Mouse (Mus musculus): Measurements from ENCODE around the gene Atg3.
A peak's percentile ranks its signal among the peaks of the same experiment; 100 is the strongest.

The Atg3 gene

DNA sequence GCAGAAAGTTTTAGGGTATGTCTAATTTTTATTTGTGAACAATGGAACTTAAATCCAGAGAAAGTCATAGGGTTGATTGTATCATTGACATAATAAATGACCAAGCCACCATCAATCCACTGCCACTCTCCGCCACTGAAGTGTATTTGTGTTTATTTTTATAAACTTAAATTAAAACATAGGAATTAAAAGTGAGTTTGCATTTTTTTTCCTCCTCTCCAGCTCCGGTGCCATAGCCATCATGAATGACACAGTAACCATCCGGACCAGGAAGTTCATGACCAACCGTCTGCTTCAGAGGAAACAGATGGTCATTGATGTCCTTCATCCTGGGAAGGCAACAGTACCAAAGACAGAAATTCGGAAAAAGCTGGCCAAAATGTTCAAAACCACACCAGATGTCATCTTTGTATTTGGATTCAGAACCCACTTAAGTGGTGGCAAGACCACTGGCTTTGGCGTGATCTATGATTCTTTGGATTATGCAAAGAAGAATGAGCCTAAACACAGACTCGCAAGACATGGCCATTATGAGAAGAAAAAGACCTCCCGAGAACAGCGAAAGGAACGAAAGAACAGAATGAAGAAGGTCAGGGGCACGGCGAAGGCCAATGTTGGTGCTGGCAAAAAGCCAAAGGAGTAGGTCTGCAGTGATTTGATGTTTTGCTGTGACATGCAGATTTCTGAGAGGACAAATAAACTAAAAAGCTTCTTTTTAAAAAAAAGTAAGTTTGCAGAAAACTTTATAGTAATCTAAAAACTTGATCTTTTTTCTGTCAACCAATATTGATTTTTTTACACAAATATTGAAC, 46.5 kb downstream of the Atg3 start:
- no peak for DNase-seq

DNA sequence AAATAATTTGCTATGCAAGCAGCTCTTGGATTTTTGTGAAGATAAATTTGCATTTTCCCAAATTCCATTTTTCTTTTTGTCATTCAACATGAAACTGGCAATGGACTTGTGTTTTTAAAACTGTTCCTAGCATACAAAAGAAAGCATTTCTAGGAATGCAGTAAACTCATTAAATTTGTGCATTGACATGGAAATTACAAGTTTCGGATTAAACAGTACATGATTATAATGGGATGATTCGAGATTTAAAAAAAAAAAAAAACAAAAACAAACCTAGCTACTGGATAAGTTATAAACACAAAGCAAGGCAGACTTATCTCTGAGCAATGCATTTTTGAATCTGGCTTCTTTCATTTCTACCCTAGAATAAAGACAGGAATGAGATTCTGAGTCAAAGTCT, 63.4 kb downstream of the Atg3 start:
- no peak for DNase-seq

DNA sequence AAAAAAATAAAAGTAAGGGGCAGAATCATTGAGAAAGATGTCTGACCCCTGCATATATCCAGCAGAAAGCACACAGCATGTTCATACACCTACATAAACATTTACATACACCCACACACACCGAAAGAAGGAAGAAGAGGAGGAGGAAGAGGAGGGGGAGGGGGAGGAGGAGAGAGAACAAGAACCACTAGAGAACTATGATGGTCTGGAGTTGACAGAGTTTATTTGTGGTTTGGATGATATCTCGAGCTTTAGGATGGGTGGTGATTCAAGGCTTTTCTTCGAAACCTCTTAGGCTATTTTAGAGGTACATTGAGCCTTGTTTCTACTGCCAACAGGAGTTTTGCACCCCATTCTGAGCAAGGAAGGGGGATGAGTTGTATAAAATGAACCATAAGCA, 64.2 kb downstream of the Atg3 start:
- DNase-seq, result no peak

DNA sequence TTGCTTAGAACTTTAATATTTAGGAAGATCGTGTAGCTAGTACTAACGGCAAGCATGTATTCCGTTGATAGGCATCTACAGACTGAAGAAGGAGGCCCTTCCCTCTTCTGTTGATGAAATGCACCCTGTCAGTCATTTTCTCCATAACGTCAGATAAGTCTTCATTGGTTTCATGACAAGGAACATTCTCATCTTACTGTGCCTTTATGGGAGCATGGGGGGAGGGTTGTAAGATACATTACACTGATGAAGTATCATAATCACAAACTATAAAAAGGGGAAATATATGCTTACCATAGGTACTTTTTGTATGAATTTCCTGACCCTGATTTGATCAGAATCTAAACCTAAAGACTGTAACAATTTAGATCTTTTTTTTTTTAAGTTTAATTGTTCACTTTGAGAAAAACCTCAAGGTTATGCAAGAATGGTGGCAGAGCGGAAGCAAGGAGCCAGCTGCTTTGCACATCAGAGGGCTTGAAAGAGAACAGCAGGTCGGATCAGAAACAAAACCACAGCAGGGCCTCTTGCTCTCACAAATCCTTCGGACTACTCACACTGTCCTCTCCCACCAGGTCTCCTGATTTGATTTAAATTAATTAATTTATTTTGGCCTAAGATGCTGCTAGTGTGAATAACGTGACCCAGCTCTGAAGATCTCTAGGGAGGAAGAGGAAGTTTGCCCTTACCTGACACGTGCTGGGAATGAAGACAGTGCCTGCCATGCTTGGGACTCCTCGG, 65.2 kb downstream of the Atg3 start, which contains the start of gene Btla:
Gene Btla (plus strand): TSS at position 668 of the 741 bp plus-strand sequence.
- peak; percentile 55 for DNase-seq

- no peak for DNase-seq
Measured at GRCm38 (mm10) chr16:45224431-45225008, 65.9 kb downstream of the Atg3 start.

DNA sequence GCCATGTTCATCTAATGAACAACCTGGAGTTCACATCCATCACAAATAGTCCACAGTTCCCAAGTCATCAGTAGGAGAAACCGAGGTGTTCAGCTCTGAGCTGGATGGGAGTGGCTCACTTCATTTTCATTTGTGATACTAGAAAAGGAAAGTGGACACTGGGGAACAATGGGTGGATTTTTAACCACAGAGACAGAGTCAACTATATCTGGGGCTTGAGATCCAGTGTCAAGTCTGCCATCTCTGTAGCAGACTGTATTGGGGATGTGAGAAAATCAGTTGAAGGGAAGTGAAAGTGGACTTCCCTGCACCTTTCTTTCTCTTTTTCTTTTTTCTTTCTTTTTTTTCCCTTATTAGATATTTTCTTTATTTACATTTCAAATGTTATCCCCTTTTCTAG, 68.4 kb downstream of the Atg3 start:
- no peak for DNase-seq

DNA sequence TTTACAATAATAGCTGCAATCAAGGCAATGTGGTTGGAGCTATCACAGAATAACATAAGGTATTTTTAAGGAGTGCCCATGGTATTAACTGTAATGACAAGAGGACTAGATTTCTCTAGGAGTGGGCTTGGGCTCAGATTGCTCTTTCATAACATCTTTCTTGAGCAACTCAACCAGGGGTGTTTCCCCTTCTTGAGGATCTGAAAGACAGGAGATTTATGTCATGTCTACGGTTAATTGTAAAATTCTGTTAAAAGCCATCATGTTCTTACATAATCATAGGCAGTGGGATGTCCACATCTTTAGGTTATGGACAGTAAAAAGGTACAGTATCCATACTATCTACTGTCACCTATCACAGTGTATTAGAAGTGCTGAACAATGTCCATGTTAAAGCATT, 72.7 kb downstream of the Atg3 start:
- DNase-seq, result no peak

GRCm38 (mm10) chr16:45233007-45233406, 74.4 kb downstream of the Atg3 start:
- DNase-seq, result no peak

All from thymus, postnatal 4 days (tissue).